Mouse (Mus musculus): ENCODE results near the gene Lipa.

Lipa gene

GRCm38 (mm10) chr19:34468216-34468615, 59.1 kb downstream of the Lipa start:
- DNase-seq (ENCODE audit: low read depth, low spot score): no peak

DNA sequence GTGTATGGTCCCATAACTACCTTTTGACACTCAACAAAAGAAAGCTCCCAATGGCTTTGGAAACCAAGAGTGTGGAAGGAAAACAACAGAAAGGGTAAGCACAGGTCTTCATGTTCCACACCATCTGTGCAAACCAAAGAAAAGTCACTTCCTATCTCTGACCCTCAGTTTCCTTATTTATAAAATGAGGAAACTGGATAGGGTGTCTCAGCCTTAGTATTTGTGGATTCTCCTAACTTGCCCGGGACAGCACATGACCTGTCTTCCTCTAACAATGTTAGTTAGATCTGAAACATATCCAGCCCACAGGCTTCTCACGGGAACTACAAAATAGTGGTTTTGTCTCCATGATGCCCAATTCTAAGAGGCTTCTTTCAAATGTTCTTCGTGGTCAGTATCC, 62.8 kb downstream of the Lipa start:
- no peak for DNase-seq (ENCODE audit: low read depth, low spot score)

- no peak for DNase-seq (ENCODE audit: low read depth, low spot score)
Observed at GRCm38 (mm10) chr19:34461451-34462019, 65.7 kb downstream of the Lipa start.

GRCm38 (mm10) chr19:34450784-34451370, 76.4 kb downstream of the Lipa start:
- DNase-seq (ENCODE audit: low read depth, low spot score): no peak

DNA sequence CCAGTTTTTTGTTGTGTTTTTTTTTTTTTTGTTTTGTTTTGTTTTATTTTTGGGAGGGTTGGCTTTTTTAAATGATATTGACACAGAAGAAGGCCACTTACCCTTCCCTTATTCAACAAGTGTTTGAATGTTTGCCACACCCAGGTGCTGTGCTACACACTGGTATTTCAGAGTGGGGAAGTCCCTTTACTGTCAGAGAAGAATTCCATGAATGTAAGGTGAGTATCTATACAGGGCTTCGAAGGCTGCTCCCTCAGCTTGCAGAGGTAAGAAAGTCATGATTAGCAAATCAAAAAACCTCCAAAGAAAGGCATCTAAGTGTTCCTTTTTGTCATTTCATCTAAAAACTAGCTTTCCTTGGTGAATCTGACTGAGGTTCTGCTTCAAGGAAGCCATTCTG, 78.4 kb downstream of the Lipa start:
- peak; percentile 66 for DNase-seq (ENCODE audit: low read depth, low spot score)

- no peak for DNase-seq (ENCODE audit: low read depth, low spot score)
Observed at GRCm38 (mm10) chr19:34445410-34446012, 81.8 kb downstream of the Lipa start.

GRCm38 (mm10) chr19:34444785-34445184, 82.5 kb downstream of the Lipa start:
- no peak for DNase-seq (ENCODE audit: low read depth, low spot score)
